Mouse (Mus musculus) kidney, adult 9 months (tissue): Measurements from ENCODE around the gene Tcte3.
"Not testable (repeated sequence)": the region's sequence is repeated elsewhere in the genome, so short reads cannot be mapped to it uniquely, and the experiment has no call there.

Experiments
- DNase-seq: peaks from one replicate; pipeline ENCODE4 v3.0.0; 2022

Gene Tcte3

DNA sequence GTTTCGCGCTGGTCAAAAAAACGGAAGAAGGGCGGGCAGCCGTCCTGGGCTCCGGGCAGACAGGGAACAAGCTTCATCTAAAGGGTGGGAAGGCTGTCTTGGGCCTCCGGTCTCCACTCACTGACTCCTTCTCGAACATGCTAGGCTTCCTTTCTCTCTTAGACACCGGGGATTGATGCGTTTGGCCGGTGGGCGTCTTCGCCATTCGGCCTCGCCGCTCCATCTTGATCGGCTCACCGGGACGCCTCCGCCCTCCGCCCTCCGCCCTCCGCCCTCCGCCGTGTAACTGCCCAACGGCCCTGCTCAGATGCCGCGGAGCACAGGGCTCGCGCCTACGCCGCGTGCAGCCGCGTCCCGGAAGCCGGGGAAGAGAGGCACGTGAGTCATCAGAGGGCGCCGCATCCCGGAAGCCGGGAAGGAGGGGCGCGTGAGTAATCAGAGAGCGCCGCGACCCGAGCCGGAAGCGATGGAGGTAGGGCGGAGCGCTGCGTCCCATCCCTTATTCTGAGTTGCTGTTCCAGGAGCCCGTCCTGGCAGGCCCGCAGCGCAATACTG lies at the start of gene Tcte3, which contains the start of the genes Ermard and Gm3448:
Tcte3 (minus strand) TSS at position 314 of the 555 bp plus-strand sequence.
Ermard (plus strand) TSS at position 34 of the 555 bp plus-strand sequence.
Gm3448 (minus strand) TSS at position 363 of the 555 bp plus-strand sequence.
- DNase-seq: peak; percentile 31

DNA sequence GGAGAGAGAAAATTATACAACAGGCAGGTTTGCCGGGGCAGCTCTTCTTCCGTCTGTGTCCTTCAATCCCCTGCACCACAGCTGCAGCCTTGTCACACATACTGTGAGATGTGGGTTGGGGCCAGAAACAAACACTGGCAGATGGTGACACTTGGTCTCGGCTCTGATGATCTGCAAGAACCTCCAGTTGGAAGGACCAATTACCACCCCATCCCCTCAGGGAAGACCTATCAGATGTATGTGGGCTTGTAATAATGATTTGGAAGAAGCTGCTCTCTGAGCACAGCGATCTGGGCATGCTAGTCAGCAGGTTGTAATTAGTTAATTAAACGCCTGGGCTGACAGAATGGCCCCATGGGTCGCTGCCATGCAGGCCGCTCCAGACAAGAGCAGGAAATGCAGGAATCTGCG lies 47.3 kb upstream of the Tcte3 start:
- no peak for DNase-seq

DNA sequence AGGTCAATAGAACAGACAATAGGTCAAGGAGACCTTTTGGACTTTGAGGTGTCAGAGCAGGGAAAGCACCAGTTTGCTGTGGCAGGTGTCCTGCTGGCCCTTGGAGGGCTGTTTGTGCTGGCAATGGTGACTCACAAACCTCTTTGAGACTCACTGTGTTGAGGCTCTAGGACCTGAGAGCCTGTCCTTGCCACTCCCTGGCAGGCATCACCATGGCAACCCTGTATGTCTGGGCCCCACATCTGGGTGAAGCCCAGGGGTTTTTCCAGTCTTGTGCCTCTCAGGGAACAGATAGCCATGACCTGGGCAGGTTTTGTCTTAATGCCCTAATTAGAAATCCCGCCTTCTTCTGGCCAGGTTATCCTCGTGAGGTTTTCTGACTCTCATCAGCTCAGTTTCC lies 46.9 kb upstream of the Tcte3 start:
- DNase-seq: no peak

DNA sequence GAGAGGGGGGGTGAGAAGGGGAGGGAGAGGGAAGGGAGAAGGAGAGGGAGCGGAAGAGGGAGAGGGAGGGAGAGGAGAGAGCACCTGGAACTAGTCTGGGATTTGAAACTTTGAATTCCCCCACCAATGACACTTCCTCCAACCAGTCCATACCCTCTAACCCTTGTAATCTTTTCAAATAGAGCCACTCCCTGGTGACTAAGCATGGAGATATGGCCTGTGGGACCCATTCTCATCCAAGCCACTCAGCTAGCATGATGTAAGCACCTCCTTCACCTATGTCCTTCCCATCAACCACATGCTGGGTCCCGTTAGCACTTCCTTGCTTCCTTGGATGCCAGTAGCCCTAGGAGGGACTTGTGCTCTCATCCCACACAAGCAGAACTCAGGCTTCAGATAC lies 43.7 kb upstream of the Tcte3 start:
- DNase-seq: no peak

DNA sequence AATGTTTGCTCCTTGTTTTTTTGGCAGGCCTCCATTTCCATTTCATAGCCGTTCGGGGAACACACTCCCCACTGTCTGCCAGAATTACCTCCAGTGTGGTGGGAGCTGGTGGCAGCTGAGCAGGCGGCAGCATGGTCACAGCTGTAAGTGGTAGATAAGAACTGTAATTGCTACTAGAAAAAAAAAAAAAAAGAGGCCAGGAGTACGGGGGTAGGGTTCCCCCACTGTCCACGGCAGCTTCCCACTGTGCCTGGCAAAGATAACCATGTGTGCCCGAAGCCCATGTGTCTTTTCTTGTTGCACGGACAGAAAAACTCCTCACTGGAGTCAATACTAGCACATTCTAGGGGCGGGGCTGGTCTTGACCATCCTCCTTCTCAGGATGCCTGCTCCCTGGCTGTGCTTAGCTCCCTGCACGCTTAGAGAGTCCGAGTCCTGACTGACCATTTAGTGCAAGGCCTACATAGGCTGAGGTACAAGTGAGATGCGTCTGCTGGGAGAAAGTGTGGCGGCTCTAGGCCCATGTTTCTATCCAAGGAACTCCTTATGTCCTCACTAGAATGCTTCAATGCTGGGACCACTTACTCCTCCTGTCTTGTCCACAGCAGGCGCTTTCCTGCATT lies 43.0 kb upstream of the Tcte3 start:
- no peak for DNase-seq

DNA sequence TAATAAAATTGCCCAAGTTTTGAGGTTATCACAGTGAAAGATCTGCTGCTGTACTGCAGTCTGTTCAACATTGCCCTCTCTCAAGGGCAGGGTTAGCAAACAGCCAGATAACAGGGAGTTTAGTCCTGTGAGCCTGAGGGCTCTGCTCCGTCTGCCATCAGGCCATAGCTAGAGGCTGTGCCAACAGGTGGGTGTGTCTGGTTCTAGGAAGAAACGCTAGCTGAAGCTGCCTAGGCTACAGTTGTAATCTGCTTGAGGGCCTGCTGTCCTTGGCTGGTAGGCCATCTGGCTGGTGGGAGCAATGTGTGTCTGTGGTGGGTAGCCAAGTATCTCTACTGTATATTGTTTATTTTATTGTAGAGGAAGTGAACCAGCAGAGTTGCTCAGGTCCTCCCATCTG lies 36.2 kb upstream of the Tcte3 start:
- no peak for DNase-seq

DNA sequence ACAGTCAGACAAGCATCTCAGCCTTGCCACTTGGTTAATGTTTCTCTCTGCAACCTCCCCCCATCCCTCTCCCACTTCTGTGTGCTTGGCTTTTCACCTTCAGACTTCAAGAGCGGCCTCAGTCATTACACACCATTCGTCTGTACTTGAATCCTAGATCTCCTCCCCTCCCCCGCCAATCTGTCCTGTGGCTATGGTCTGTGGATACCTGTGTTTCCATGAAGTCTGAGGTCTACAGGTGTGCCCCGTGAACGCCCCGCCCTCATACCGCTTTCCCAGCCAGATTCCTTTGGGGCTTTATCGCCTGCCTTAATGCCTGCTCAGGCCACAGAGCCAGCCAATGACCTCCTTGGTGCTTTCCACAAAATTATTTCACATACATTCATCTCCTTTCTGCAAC lies 33.7 kb upstream of the Tcte3 start:
- peak; percentile 53 for DNase-seq

DNA sequence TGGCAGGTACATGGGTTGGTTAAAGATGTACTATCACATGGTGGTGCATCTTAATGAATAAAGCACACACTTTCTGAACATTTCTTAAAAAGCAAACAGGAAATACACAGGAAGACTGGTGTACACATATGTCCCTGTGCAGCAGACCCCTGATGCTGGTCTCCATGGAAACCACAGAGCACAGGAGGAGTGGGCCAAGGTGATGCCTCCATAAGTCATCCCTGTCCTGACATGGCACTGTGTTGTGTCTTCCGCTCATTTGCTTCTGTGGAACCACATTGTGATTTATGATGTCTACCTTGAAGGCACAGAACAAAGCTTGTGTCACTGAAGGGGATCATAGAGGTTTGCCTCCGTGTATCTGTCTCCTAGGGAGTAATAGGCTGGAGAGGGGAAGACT lies 30.9 kb upstream of the Tcte3 start:
- DNase-seq: no peak

DNA sequence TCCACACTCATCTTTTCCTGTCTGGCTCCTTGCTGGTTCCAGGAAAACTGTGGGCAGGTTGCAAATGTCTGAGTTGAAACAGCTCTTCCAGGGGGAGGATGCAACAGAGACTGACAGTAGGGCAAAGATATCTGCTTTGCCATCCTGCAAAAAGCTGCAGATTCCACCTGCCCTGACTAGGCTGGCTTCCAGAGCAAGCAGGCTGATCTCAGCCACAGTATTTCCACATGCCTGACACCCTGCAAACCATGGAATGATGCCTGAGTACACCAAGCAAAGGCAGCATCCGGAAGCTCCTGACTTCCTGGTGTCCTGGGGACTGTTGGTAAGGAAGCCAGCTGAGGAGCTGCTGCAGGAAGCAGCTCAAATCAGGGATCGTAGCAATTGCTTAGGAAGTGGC lies 27.8 kb upstream of the Tcte3 start:
- peak; percentile 34 for DNase-seq

DNA sequence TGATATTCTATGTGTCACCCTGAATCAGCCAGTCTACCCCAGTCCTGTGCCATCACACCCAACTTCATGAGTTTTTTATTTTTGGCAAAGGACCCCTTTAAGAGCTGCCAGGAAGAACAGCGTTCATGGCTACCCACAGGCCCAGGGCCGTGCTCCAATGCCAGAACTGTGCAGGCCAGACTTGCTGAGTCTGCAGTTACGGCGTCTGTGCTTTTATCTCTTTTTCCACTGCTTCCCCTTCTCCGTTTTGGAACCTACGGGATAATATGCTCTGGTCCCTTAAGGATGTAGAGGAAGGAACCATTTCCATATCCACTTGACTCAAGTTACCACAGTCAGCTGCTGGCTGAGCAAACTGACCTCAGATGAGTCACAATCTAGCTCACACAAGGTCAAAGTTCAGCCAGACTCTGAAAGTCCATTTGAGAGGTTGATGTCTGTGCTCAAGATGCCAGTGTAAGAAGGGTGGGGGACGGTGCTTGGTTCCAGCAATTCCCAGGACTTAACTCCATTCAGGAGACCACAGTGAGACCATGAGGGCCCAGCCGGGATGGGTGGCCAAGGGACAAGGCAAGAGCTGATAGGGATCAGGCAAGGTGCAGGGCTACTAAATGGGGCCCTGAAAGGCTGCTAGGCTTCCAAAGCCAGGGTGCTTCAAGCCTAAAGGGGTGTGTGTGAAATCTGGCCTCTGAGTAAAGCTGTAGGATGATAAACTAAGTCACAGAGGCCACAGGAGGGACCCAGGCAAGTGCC lies 26.9 kb upstream of the Tcte3 start:
- DNase-seq: peak; percentile 72

DNA sequence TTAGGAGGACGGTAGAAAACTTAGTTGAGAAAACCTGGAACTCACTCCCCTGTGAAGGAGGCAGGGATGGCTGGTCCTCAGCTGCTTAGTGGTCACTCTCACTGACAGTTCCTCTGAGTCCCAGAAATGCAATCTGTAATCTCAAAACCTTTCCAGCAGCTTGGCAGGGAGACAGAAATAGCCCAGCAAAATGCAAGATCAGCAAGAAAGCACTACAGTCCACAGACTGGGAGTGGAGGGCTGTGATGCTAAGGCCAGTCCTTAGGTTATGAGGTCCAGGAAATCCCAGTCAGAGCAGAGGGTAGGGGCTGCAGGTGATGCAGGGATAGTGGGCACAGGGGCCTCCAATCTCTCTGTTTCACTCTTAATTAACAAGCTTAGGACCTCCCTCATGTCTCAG lies 25.6 kb upstream of the Tcte3 start:
- peak; percentile 46 for DNase-seq

DNA sequence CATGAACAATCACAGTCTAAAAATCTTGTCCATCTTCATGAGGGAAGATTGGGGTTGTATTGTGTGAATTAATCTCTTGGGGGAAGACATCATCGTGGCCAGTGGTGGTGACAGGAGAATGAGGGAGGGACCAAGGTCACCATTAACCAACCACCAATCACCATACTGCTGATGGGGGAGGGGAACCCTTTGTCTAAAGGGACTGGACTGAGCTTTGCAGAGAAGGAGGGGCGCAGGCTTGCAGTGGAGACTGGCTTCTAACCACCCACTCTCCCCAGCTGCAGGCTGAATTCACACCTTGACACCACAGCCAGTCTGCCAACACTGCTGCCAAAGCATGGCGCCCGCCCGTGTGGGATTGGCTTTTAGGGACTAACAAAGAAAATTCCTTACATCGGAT lies 24.8 kb upstream of the Tcte3 start:
- no peak for DNase-seq

DNA sequence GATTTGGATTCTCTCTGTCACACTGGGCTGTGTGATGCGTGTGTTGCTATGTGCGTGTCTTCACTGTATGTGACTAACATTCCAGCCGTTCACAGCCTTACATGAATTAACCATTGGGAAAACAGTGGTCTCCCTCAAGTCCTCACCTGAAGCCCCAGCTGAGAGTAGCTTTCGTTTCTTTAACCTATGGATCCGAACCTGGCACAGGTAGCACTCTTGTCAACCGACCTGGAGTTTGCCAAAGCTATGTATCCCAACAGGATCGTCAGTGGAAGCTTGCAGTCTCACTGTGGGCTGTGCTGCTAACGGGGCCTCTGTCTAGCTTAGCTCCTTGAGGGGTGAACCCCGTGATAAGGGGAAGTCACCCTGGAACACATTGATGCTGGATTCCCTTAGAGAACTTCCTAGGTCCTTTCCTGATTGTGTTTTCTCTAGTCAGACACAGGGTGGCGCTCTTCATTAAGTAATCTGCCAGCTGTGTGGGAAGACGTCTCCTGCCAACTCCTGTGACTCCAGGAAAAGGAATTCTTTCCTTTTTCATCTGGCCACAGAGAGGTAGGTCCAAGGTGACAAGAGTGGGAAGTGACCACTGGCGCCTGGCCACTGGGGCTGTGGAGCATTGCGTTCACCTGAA lies 24.2 kb upstream of the Tcte3 start:
- DNase-seq: peak; percentile 71

DNA sequence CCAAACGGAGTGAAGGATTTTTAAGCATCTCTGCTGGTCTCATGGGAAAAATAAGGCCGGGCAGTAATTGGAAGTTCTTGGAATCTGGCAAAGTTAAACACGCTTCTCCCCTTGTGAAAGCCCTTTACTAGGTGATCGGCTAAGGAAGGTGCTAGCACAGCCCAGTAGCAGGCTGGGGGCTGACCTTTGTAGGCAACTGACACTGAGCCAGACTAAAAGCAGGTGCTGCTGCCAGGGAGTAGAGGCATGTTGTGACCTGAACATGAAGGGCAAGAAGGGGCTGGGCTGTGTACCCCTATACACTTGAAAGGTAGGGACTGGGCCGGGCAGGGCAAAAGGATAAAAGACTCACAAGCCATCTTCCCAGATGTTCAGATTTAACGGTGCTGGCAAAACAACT lies 19.1 kb upstream of the Tcte3 start:
- DNase-seq: no peak

DNA sequence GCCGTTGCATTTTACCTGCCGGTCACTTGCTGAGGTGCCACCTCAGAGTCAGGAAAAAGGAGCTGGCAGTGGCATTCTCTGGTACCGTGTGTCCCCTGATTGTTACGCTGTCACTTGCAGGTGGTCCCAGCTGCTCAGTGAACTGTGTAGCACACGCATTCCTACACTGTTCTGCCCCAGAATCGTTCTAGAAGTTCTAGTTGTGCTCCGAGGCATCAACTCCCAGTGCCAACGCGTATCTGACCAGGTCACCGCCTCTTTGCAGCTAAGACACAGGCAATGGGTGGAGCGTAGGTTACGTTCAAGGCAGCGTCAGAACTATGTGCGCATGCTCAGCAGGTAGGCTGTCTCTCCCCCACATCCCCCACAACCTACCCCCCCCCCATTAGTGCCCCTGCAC lies 18.4 kb upstream of the Tcte3 start:
- DNase-seq: no peak

DNA sequence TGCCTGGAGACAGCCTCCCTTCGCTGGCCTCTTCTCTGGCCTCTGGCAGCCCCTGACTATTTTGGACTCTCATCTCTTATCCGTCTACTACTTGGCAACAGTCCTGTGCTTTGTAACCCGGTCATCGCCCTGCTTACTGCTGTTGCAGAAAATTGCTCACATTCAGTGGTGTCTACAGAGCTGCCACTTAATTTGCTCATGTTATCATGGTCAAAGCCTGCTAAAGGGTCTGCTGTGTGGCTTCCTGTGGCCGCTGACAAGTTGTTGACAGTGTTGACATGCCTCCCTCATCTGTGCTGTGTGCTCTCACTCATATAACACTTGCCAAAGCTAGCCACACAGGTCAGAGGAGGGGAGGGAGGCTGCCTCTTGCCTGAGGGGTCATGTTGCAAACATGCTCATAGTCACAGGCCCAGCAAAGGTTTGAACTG lies 16.9 kb upstream of the Tcte3 start:
- DNase-seq: no peak

DNA sequence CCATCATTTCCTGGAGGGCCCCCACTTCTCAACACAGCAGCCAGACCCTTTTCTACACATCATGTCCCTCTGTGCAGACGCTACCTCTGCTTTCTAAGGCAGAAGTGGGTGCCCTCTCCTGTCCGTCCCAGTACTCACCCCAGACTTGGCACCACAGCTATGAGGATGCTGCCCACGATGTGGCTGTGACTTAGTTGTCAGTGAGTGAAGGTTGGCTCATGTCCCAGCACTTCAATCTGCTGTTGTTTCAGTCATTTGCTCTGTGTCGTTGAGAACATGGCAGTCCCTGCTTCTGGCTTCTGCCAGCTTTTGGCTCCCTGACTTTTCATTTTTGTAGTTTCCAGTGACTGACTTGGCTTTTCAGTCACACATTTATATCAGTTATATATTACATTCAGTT lies 14.6 kb upstream of the Tcte3 start:
- DNase-seq: no peak

DNA sequence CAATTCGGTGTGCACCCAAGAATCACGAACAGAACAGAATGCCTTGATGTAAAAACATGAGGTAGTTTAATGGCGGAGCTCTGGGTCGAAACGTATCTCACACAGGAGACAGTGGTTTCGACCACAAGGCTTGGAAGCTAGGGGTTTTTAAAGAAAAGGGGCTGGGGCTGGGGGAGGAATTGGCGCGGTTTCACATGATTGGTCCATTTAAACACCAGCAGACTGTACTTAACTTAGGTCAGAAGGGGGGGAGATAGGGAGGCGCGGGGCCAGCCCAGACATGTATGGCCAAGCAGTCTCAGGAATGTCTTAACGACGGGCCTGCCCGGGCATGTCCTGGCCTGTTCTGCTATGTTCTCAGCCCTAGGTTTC lies 12.5 kb upstream of the Tcte3 start:
- DNase-seq: not testable (repeated sequence)

DNA sequence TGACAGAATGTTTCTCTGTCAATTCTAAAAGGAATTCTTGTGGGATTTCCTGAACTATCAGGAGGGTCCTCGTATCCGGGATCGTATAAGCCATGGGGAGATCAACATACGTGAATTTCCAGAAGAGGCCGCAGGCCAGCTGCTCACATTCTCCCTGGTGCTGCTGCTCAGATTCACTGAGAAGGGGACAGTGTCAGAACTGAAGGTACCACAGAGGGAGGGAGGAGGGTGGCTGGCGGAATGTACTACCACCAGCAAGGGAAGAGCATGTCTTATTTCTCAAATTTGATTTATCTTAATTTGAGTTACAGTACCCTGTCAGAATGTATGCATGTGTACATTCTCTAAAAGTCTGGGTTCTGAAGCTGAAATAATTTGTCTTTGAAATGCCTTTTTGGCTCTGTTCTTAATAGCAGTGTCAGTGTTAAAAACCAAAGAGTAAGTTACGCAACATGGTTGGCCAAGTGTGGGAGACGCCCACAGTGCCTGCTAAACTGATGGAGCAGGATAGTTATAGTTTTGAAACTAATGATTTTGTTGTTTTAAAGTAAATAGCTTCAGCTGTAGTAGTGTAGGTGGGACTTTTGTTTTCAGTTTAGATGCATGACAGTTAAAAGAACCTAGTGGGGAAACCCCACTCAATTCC lies 12.0 kb upstream of the Tcte3 start:
- DNase-seq: not testable (repeated sequence)

DNA sequence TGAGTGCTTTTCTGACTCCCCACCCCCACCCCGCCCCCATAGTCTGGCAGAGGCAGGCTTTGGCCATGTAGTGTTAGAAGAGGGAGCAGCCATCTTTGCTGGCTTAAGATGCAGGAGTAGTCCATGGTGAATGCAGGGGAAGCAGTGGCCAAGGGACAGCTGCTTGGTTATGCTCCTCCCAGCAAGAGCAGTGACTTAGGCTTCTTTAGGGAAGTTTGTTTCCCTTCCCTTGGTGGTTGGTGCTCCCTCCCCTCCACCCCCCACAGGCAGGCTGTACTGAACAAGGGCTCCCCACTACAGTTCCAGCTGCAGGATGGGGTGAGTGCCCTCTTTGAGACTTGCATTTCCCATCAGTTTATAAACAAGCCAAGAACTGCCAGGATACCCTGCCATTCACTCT lies 11.5 kb upstream of the Tcte3 start:
- not testable (repeated sequence) for DNase-seq

DNA sequence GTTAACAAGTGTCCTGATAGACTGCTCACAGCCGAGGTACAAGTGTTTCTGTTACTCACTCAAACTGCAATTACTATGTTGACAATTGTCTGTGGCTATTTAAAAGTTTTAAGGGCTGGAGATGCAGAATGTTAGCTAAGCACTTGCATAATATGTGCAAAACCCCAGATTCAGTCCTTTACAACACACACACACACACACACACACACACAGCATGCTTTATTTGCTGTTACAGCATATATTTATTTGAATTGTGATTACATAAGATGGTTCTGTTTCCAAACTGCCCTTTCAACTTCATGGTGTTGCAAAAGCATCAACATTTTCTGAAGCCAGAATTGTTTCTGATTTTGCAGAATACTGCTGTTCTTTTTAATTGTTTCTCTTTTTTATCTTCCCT lies 9.1 kb upstream of the Tcte3 start:
- DNase-seq: not testable (repeated sequence)

DNA sequence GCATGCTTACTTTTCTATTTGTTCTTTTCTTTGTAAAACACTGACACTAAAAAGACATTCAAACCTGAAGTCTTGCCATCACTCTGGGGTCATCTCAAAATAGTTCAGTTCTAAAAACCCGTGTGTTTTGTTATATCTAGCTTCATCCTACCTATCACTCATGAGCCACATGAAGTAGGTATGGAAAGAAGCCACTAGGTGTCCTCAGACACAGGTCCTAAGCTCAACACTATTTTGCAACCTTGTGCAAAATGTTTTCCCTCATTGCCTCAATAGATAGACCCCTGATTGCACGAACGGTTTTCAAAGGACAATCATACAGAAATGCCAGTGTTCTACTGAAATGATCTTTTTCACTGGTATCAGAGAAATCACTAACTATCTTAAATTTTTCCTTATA lies 833 bp downstream of the Tcte3 start:
- DNase-seq: not testable (repeated sequence)

DNA sequence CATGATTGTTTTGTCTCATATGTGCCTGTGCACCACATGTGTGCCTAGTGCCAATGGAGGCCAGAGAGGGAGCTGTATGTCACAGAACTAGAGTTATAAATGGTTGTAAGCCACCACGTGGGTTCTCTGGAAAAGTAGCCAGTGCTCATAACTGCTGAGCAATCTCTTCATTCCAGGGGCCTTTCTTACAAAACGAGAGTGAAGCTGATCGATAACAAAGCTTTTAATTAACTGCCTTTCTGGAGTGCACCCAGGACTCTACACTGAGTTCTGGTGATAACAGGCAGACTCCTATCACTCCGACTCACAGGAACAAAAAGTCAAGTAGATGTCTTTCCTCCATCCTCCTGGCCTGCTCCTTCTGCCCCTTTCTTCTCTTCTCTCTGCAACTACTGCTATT lies 9.9 kb downstream of the Tcte3 start:
- not testable (repeated sequence) for DNase-seq
